Mouse (Mus musculus) olfactory bulb, adult 2 months (tissue): ENCODE results near the gene Olfr49. TPM values are rescaled to one million over a fixed set of nuclear protein-coding genes. Genes with fewer than 3 reads are reported as not detected.

Experiments
- H3K27ac ChIP-seq: fragments of 200-500 bp; 2 replicates; pipeline ENCODE4 v1.5.1; 2012; ENCODE audit warnings: low read depth, low read length; ENCODE audit not compliant: insufficient read depth
- H3K4me1 ChIP-seq: fragments of 200-500 bp; 2 replicates; pipeline ENCODE4 v1.6.1; 2012; ENCODE audit warnings: low read length; ENCODE audit not compliant: control insufficient read depth, insufficient read depth
- H3K4me3 ChIP-seq: fragments of 200-500 bp; 2 replicates; pipeline ENCODE4 v1.5.1; 2012; ENCODE audit warnings: mild to moderate bottlenecking, low read depth, low read length, moderate library complexity; ENCODE audit not compliant: insufficient read depth
- CTCF ChIP-seq: fragments of 200-500 bp; IDR thresholded peaks from 2 replicates; pipeline ENCODE4 v1.5.1; 2012; ENCODE audit warnings: low read depth, mild to moderate bottlenecking, low read length, moderate library complexity; ENCODE audit not compliant: insufficient read depth
- POLR2A ChIP-seq: fragments of 200-500 bp; IDR thresholded peaks from 2 replicates; pipeline ENCODE4 v1.6.1; 2012; ENCODE audit warnings: mild to moderate bottlenecking, low read depth, low read length, moderate library complexity; ENCODE audit not compliant: insufficient read depth
- WGBS: fragments of 180-500 bp; shearing (Covaris S2); methylation state at CpG from one replicate; pipeline ENCODE4 v1.1.7; 2018; 5-methylcytosine and 5-hydroxymethylcytosine counted together
- polyA plus RNA-seq: library from polyadenylated mRNA; stranded (reverse); fragments of >200 nt; gene quantifications from 2 replicates; pipeline ENCODE4 v1.2.4, GENCODE M21; 2012; ENCODE audit warnings: low replicate concordance; ENCODE audit not compliant: missing spikeins, insufficient read depth, insufficient read length

Olfr49 gene
- polyA plus RNA-seq, 1 experiment, result not detected

- no peak overlapping the region for H3K4me3 ChIP-seq
- H3K27ac ChIP-seq, result no peak overlapping the region
- peaks cover 3% of the 10 kb centered on the region for H3K4me1 ChIP-seq
- 62% methylated on average over 12 of the region's 12 CpGs for WGBS
- TF ChIP-seq CTCF (no peak), POLR2A (no peak)
Observed at GRCm38 (mm10) chr14:54254670-54255202, 30.0 kb downstream of the Olfr49 start.

GRCm38 (mm10) chr14:54253741-54254291 is 30.9 kb downstream of the Olfr49 start, which contains the start of the genes Dad1 and Abhd4:
Gene Dad1 (minus strand): TSS chr14:54254104.
Gene Abhd4 (plus strand): TSS chr14:54254188.
- WGBS, result under 1% methylated on average over 39 of the region's 39 CpGs
- peaks cover 6% of the 10 kb centered on the region for H3K4me1 ChIP-seq
- TF ChIP-seq POLR2A, result peak; percentile 95
- no peak for TF ChIP-seq CTCF
- H3K4me3 ChIP-seq, result peak within 1 kb of the TSS; percentile 97
- H3K27ac ChIP-seq, result peak within 1 kb of the TSS; percentile 36; the same call in 1 of the 2 replicates

- no peak for TF ChIP-seq POLR2A
- TF ChIP-seq CTCF, result no peak
- Histone ChIP-seq H3K27ac (no peak overlapping the region), H3K4me1 (peaks cover 6% of the 10 kb centered on the region), H3K4me3 (no peak overlapping the region)
- WGBS, result 71% methylated on average over 4 of the region's 4 CpGs
Observed at GRCm38 (mm10) chr14:54250122-54250521, 34.6 kb downstream of the Olfr49 start.

- Histone ChIP-seq H3K4me3 (no peak overlapping the region), H3K27ac (no peak overlapping the region), H3K4me1 (peaks cover 6% of the 10 kb centered on the region)
- 71% methylated on average over 9 of the region's 9 CpGs for WGBS
- TF ChIP-seq CTCF (no peak), POLR2A (no peak)
Observed at GRCm38 (mm10) chr14:54249326-54249725, 35.4 kb downstream of the Olfr49 start.

GRCm38 (mm10) chr14:54246232-54246631 is 38.5 kb downstream of the Olfr49 start:
- Histone ChIP-seq H3K4me3 (no peak overlapping the region), H3K4me1 (peaks cover 6% of the 10 kb centered on the region), H3K27ac (no peak overlapping the region)
- TF ChIP-seq POLR2A (no peak), CTCF (no peak)
- 90% methylated on average over 3 of the region's 3 CpGs for WGBS

GRCm38 (mm10) chr14:54244183-54244582 is 40.6 kb downstream of the Olfr49 start:
- no peak overlapping the region for H3K4me3 ChIP-seq
- H3K4me1 ChIP-seq, result no peaks in the 10 kb centered on the region
- H3K27ac ChIP-seq, result no peak overlapping the region
- TF ChIP-seq CTCF (no peak), POLR2A (no peak)
- 34% methylated on average over 3 of the region's 3 CpGs for WGBS

- no peak for TF ChIP-seq POLR2A
- no peak for TF ChIP-seq CTCF
- Histone ChIP-seq H3K4me3 (no peak overlapping the region), H3K27ac (no peak overlapping the region), H3K4me1 (no peaks in the 10 kb centered on the region)
- WGBS, result 69% methylated on average over 5 of the region's 5 CpGs
Observed at GRCm38 (mm10) chr14:54240542-54240941, 44.2 kb downstream of the Olfr49 start.

- WGBS, result 11% methylated on average over 7 of the region's 7 CpGs
Observed at GRCm38 (mm10) chr14:54239002-54239736, 45.6 kb downstream of the Olfr49 start.

GRCm38 (mm10) chr14:54236881-54237280 is 47.9 kb downstream of the Olfr49 start:
- no peak overlapping the region for H3K4me3 ChIP-seq
- WGBS, result 85% methylated on average over 5 of the region's 5 CpGs
- H3K4me1 ChIP-seq, result peaks cover 10% of the 10 kb centered on the region; the same call in 1 of the 2 replicates
- H3K27ac ChIP-seq, result no peak overlapping the region
- TF ChIP-seq POLR2A (no peak), CTCF (no peak)

More at GRCm38 (mm10) chr14:54239002-54239736, 45.6 kb downstream of the Olfr49 start:
- Histone ChIP-seq H3K4me3 (no peak overlapping the region), H3K4me1 (no peaks in the 10 kb centered on the region), H3K27ac (no peak overlapping the region)
- no peak for TF ChIP-seq POLR2A
